Comparison of ENCODE assay signal across 16 mouse cellular contexts in genomic region chr1:153962161-153962720, GRCm38 (mm10).
DNase-seq lines count a peak whose midpoint lies in the region; TF ChIP-seq lines count a peak whose summit lies in the region.
"Had no signal": no experiment of that assay in that cellular context is flagged by ENCODE, and none has a peak within 500 bp of the region (broad histone marks: within the 10 kb centered on the region; RNA-seq: fewer than 3 reads in every experiment).

No protein-coding gene starts in this region.

- peak; percentile 18 to 20 for DNase-seq in heart, adult 18-20 months
- no peak for DNase-seq in heart, postnatal 36 days
- no peak for DNase-seq in layer of hippocampus, adult 2 months (ENCODE audit: low spot score in 2 of 2)
- no peak for DNase-seq in layer of hippocampus, postnatal 14 days (ENCODE audit: low spot score in 2 of 2)
- peak; percentile 11 for DNase-seq in testis, postnatal 14 days (ENCODE audit: low spot score)
- no peak for DNase-seq in testis, postnatal 10 days (ENCODE audit: low spot score)
- peak; percentile 49 for DNase-seq in telencephalon, adult 2 months (ENCODE audit: low read depth, low spot score)
- no peak for DNase-seq in right cerebral cortex, postnatal 36 days (ENCODE audit: low spot score in 2 of 2)
- DNase-seq: adrenal gland, postnatal 10 days; B cell, adult 2 months; cerebellum, adult 8-10 months; gastrocnemius, postnatal 36 days; kidney, adult 11 months; thymus, postnatal 36 days had no signal

- no peak overlapping the region for H3K4me3 ChIP-seq in layer of hippocampus, adult 2 months
- H3K4me3 ChIP-seq: forebrain, embryonic 15.5 days; midbrain, embryonic 12.5 days had no signal

- H3K27ac ChIP-seq in layer of hippocampus, adult 2 months: peak overlapping the region; percentile 70
- H3K27ac ChIP-seq: forebrain, embryonic 15.5 days; midbrain, embryonic 12.5 days had no signal

- intact Hi-C loops in heart, postnatal 36 days (cut with DNase I): no loop called here

- TF ChIP-seq CTCF in layer of hippocampus, adult 2 months (conservative IDR thresholded peaks at IDR 0.05): no peak

Comparison
In these comparisons a context has a peak if more than half of its experiments do, and no peak if none do; other contexts are left out.
1. DNase-seq: peak in heart, adult 18-20 months (2 of 2), testis, postnatal 14 days (single experiment) and telencephalon, adult 2 months (single experiment); none in heart, postnatal 36 days (0 of 2), layer of hippocampus, adult 2 months (0 of 2), layer of hippocampus, postnatal 14 days (0 of 2), testis, postnatal 10 days (single experiment) and right cerebral cortex, postnatal 36 days (0 of 2).